Mouse (Mus musculus) lung, embryonic 14.5 days (tissue): ENCODE measurements at regions not wholly inside any gene's neighbourhood (a gene's known extent, or its start where the extent isn't known, plus 50 kb on each side); places are given as distances from the start of the nearest gene placed in this dataset.

Source experiments
- ATAC-seq: fragments of 200-750 bp; cut with Nextera tagmentation; 2 replicates; pipeline ENCODE4 v1.8.0; 2017; ENCODE audit warnings: mild to moderate bottlenecking, moderate TSS enrichment, moderate library complexity; ENCODE audit not compliant: insufficient read depth
- DNase-seq: peaks from one replicate; pipeline ENCODE4 v3.0.0-alpha.2; 2015
- H3K27ac ChIP-seq: fragments of 300-500 bp; sonication (generic); 2 replicates; pipeline ENCODE4 v1.5.1; 2014; ENCODE audit warnings: low read depth, mild to moderate bottlenecking, moderate library complexity
- H3K27me3 ChIP-seq: fragments of 300-500 bp; sonication (generic); 2 replicates; pipeline ENCODE4 v1.6.1; 2014; ENCODE audit warnings: low read length, control low read depth; ENCODE audit not compliant: insufficient read depth
- H3K36me3 ChIP-seq: fragments of 300-500 bp; sonication (generic); 2 replicates; pipeline ENCODE4 v1.6.1; 2014; ENCODE audit warnings: control low read depth; ENCODE audit not compliant: insufficient read depth
- H3K4me1 ChIP-seq: fragments of 300-500 bp; sonication (generic); 2 replicates; pipeline ENCODE4 v1.6.1; 2014; ENCODE audit warnings: antibody characterized with exemption, control low read depth; ENCODE audit not compliant: insufficient read depth
- H3K4me2 ChIP-seq: fragments of 300-500 bp; sonication (generic); 2 replicates; pipeline ENCODE4 v1.6.1; 2014; ENCODE audit warnings: mild to moderate bottlenecking
- H3K4me3 ChIP-seq: fragments of 300-500 bp; sonication (generic); 2 replicates; pipeline ENCODE4 v1.5.1; 2014; ENCODE audit warnings: low read depth, low read length
- H3K9ac ChIP-seq: fragments of 300-500 bp; sonication (generic); 2 replicates; pipeline ENCODE4 v1.6.1; 2014
- H3K9me3 ChIP-seq: fragments of 300-500 bp; sonication (generic); 2 replicates; pipeline ENCODE4 v1.6.1; 2016; ENCODE audit warnings: low read depth, low read length, control low read depth
- CTCF ChIP-seq: IDR thresholded peaks from 2 replicates; pipeline ENCODE4 v1.5.1; 2016; ENCODE audit warnings: antibody characterized with exemption, low read depth
- WGBS: fragments of 180-500 bp; shearing (Covaris S2); extraction: QIAGEN DNeasy Blood & Tissue Kit; methylation state at CpG from one replicate; pipeline ENCODE4 v1.1.7; 2014; 5-methylcytosine and 5-hydroxymethylcytosine counted together

GRCm38 (mm10) chr4:46291620-46292254 is 51.7 kb upstream of the Foxe1 start:
- Histone ChIP-seq H3K4me1 (no peaks in the 10 kb centered on the region), H3K36me3 (no peaks in the 10 kb centered on the region), H3K4me2 (peak overlapping the region; percentile 42), H3K27me3 (no peaks in the 10 kb centered on the region), H3K9ac (0 out of 2 replicates have a peak overlapping the region, but pooled peaks have one; percentile 1), H3K27ac (peak overlapping the region; percentile 67; the same call in 1 of the 2 replicates), H3K4me3 (no peak overlapping the region), H3K9me3 (peaks cover 9% of the 10 kb centered on the region; the same call in 1 of the 2 replicates)
- DNase-seq (peak; percentile 54), ATAC-seq (peak; percentile 77)
- 20% methylated on average over 10 of the region's 10 CpGs for WGBS
- TF ChIP-seq CTCF, result no peak
